Mouse (Mus musculus) embryonic facial prominence, embryonic 15.5 days (tissue): ENCODE data around the gene Klhl9. TPM values are rescaled to one million over a fixed set of nuclear protein-coding genes. Genes with fewer than 3 reads are reported as not detected.

ENCODE experiments used
- ATAC-seq: fragments of 200-750 bp; cut with Nextera tagmentation; 2 replicates; pipeline ENCODE4 v1.8.0; 2017; ENCODE audit warnings: low read depth, moderate TSS enrichment; ENCODE audit not compliant: insufficient number of reproducible peaks, low FRiP score, low TSS enrichment
- H3K27ac ChIP-seq: fragments of 300-500 bp; sonication (generic); replicated peaks from 2 replicates; pipeline ENCODE4 v1.5.1; 2015; ENCODE audit warnings: mild to moderate bottlenecking, inconsistent platforms
- H3K27me3 ChIP-seq: fragments of 300-500 bp; sonication (generic); 2 replicates; pipeline ENCODE4 v1.6.1; 2015; ENCODE audit warnings: inconsistent platforms
- H3K36me3 ChIP-seq: fragments of 300-500 bp; sonication (generic); 2 replicates; pipeline ENCODE4 v1.6.1; 2015; ENCODE audit warnings: mild to moderate bottlenecking, inconsistent platforms
- H3K4me1 ChIP-seq: fragments of 300-500 bp; sonication (generic); 2 replicates; pipeline ENCODE4 v1.6.1; 2015; ENCODE audit warnings: inconsistent platforms
- H3K4me2 ChIP-seq: fragments of 300-500 bp; sonication (generic); replicated peaks from 2 replicates; pipeline ENCODE4 v1.6.1; 2015; ENCODE audit warnings: mild to moderate bottlenecking, inconsistent platforms
- H3K4me3 ChIP-seq: fragments of 300-500 bp; sonication (generic); replicated peaks from 2 replicates; pipeline ENCODE4 v1.5.1; 2015; ENCODE audit warnings: mild to moderate bottlenecking, inconsistent platforms
- H3K9ac ChIP-seq: fragments of 300-500 bp; sonication (generic); 2 replicates; pipeline ENCODE4 v1.6.1; 2015; ENCODE audit warnings: inconsistent platforms
- H3K9me3 ChIP-seq: fragments of 300-500 bp; sonication (generic); replicated peaks from 2 replicates; pipeline ENCODE4 v1.6.1; 2016; ENCODE audit warnings: inconsistent platforms
- WGBS: fragments of 180-500 bp; shearing (Covaris S2); methylation state at CpG from one replicate; pipeline ENCODE4 v1.1.7; 2015; 5-methylcytosine and 5-hydroxymethylcytosine counted together
- polyA plus RNA-seq: library from polyadenylated mRNA; unstranded; fragments of >200 nt; fragmentation: Nextera tagmentation; extraction: Ambion mirVana; gene quantifications from 2 replicates; pipeline ENCODE4 v1.2.1, GENCODE M21; 2015

Gene Klhl9
- polyA plus RNA-seq, 1 experiment from 2014 or later: 90.9 TPM

DNA sequence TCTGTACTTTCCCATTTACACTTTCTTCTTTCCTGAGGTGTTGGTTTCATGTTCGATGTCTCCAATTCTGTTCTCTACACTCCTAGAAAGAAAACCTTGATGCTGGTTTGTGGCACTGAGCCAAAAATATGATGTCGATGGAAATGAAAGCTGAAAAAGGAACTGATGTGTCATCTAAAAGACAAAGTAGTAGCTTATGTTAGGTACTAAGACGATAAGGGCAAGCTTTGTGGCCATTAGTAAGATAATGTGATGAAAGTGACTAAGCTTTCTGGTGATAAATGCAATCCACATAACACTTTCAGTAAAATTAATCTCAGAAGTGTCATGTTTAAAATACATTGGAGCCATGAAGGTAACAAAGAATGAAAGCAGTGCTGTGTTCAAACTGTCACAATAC lies 40.9 kb downstream of the Klhl9 start:
- 59% methylated on average over 3 of the region's 3 CpGs for WGBS
- ATAC-seq: no peak

DNA sequence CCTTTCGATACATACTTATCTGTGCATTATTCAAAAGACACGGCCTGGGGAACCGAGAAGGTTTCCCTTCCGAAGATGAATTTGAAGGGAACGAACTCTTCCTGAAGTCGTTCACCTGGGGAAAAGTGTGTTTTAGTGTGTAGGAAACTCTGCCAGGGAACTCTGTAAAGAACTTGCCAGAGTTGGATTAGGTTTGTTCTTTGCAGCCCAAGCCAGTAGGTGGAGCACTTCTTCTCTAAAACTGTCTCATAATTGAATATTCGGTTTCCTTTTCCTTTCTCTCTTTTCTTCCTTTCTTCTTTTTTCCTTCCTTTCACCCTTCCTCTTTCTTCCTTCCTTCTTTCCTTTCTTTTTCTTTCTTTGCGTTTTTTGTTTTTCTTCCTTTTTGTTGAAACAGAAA lies 41.9 kb downstream of the Klhl9 start:
- Histone ChIP-seq H3K27ac (no peak overlapping the region), H3K4me1 (no peaks in the 10 kb centered on the region), H3K36me3 (no peaks in the 10 kb centered on the region), H3K9ac (no peak overlapping the region), H3K4me2 (no peak overlapping the region), H3K4me3 (no peak overlapping the region), H3K27me3 (no peaks in the 10 kb centered on the region), H3K9me3 (no peaks in the 10 kb centered on the region)
- ATAC-seq: no peak
- WGBS: 47% methylated on average over 8 of the region's 8 CpGs

More for the DNA sequence above, 40.9 kb downstream of the Klhl9 start:
- no peak overlapping the region for H3K4me3 ChIP-seq
- no peak overlapping the region for H3K4me2 ChIP-seq
- H3K27me3 ChIP-seq: no peaks in the 10 kb centered on the region
- H3K27ac ChIP-seq: no peak overlapping the region
- no peaks in the 10 kb centered on the region for H3K36me3 ChIP-seq
- H3K4me1 ChIP-seq: no peaks in the 10 kb centered on the region
- H3K9ac ChIP-seq: no peak overlapping the region
- no peaks in the 10 kb centered on the region for H3K9me3 ChIP-seq

DNA sequence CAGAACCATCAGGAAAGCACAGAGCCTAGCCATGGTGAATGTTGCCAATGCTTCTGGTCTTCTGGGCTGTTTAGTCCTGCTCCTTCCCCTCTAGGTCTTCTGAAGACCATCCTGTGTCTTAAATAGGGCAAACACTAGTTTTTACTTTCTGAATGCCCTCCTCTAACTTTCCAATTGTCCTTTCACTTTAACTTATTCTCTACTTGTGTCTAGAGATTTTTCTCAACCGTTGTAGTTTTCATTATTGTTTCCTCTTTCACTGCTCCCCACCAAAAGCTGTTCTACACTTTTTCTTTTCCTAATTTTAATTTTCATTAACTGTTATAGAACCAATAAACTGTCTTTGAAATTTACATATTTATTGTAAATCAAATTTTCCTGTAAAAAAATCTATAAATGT lies 45.4 kb downstream of the Klhl9 start, which contains the start of gene Ifna16:
Ifna16 (minus strand) TSS at position 101 of the 400 bp plus-strand sequence.
- no peak within 1 kb of the TSS for H3K4me3 ChIP-seq
- H3K4me1 ChIP-seq: no peaks in the 10 kb centered on the region
- no peak within 1 kb of the TSS for H3K27ac ChIP-seq
- no peaks in the 10 kb centered on the region for H3K27me3 ChIP-seq
- no peaks in the 10 kb centered on the region for H3K9me3 ChIP-seq
- no peaks in the 10 kb centered on the region for H3K36me3 ChIP-seq
- no peak for ATAC-seq
- H3K4me2 ChIP-seq: no peak within 1 kb of the TSS
- H3K9ac ChIP-seq: no peak within 1 kb of the TSS
- WGBS: 78% methylated on average over 1 of the region's 1 CpGs

Other genes with a start within 250 kb of the Klhl9 start
- not detected in 2 replicates for gene Ifnb1, start 199.7 kb downstream of the Klhl9 start, polyA plus RNA-seq
- gene Ifna15, start 164.2 kb downstream of the Klhl9 start, polyA plus RNA-seq: not detected in 2 replicates
- not detected in 2 replicates for gene Ifna14, start 150.7 kb downstream of the Klhl9 start, polyA plus RNA-seq
- gene Ifna9, start 130.1 kb downstream of the Klhl9 start, polyA plus RNA-seq: not detected in 2 replicates
- gene Ifna12, start 119.1 kb downstream of the Klhl9 start, polyA plus RNA-seq: not detected in 2 replicates
- not detected in 2 replicates for gene C87499, start 88.1 kb downstream of the Klhl9 start, polyA plus RNA-seq
- gene Ifna13, start 78.0 kb downstream of the Klhl9 start, polyA plus RNA-seq: not detected in 2 replicates
- not detected in 2 replicates for gene Ifna16, start 45.5 kb downstream of the Klhl9 start, polyA plus RNA-seq
- gene Ifna2, start 38.6 kb downstream of the Klhl9 start, polyA plus RNA-seq: not detected in 2 replicates
- not detected in 2 replicates for gene Ifnab, start 31.1 kb downstream of the Klhl9 start, polyA plus RNA-seq
- 0.72 and 1.2 TPM in 2 replicates for gene Gm26566, start 660 bp downstream of the Klhl9 start, polyA plus RNA-seq
- gene Gm13271, start 32.4 kb upstream of the Klhl9 start, polyA plus RNA-seq: not detected in 2 replicates
- gene Gm13283, start 37.7 kb upstream of the Klhl9 start, polyA plus RNA-seq: 0.32 and 0.75 TPM in 2 replicates
- gene Gm13290, start 51.4 kb upstream of the Klhl9 start, polyA plus RNA-seq: 0.49 and 0.58 TPM in 2 replicates
- gene Gm13289, start 54.5 kb upstream of the Klhl9 start, polyA plus RNA-seq: not detected in 2 replicates
- gene Gm13272, start 57.4 kb upstream of the Klhl9 start, polyA plus RNA-seq: not detected in 2 replicates
- 0.28 and 0.69 TPM in 2 replicates for gene Ifnz, start 59.7 kb upstream of the Klhl9 start, polyA plus RNA-seq
- 1.0 TPM in 1 of 2 replicates, not detected in the other for gene Gm13276, start 63.2 kb upstream of the Klhl9 start, polyA plus RNA-seq
- gene Gm13277, start 66.2 kb upstream of the Klhl9 start, polyA plus RNA-seq: not detected in 2 replicates
- gene Gm13278, start 69.1 kb upstream of the Klhl9 start, polyA plus RNA-seq: not detected in 2 replicates
- not detected in 2 replicates for gene Gm13275, start 72.0 kb upstream of the Klhl9 start, polyA plus RNA-seq
- not detected in 2 replicates for gene Gm13279, start 74.9 kb upstream of the Klhl9 start, polyA plus RNA-seq
- 1.7 TPM in 2 replicates for gene Gm13285, start 77.2 kb upstream of the Klhl9 start, polyA plus RNA-seq
- gene Gm13287, start 80.8 kb upstream of the Klhl9 start, polyA plus RNA-seq: not detected in 2 replicates
- not detected in 2 replicates for gene Gm13288, start 83.1 kb upstream of the Klhl9 start, polyA plus RNA-seq
- gene Ifna7, start 93.8 kb upstream of the Klhl9 start, polyA plus RNA-seq: not detected in 2 replicates
- gene Ifna11, start 97.5 kb upstream of the Klhl9 start, polyA plus RNA-seq: not detected in 2 replicates
- gene Ifna6, start 105.0 kb upstream of the Klhl9 start, polyA plus RNA-seq: not detected in 2 replicates
- not detected in 2 replicates for gene Ifna5, start 113.1 kb upstream of the Klhl9 start, polyA plus RNA-seq
- not detected in 2 replicates for gene Ifna4, start 119.4 kb upstream of the Klhl9 start, polyA plus RNA-seq
- gene Ifna1, start 127.6 kb upstream of the Klhl9 start, polyA plus RNA-seq: not detected in 2 replicates
- gene Ifne, start 157.7 kb upstream of the Klhl9 start, polyA plus RNA-seq: not detected in 2 replicates